Mouse (Mus musculus) intestine, postnatal 0 days (tissue): ENCODE measurements at regions not wholly inside any gene's neighbourhood (a gene's known extent, or its start where the extent isn't known, plus 50 kb on each side); places are given as distances from the start of the nearest gene placed in this dataset.

Source experiments
- ATAC-seq: fragments of 200-750 bp; cut with Nextera tagmentation; 2 replicates; pipeline ENCODE4 v1.8.0; 2017; ENCODE audit warnings: mild to moderate bottlenecking, moderate TSS enrichment, moderate library complexity
- H3K27ac ChIP-seq: fragments of 300-500 bp; sonication (generic); 2 replicates; pipeline ENCODE4 v1.5.1; 2014; ENCODE audit warnings: mild to moderate bottlenecking, low read depth, low read length, moderate library complexity
- H3K27me3 ChIP-seq: fragments of 300-500 bp; sonication (generic); replicated peaks from 2 replicates; pipeline ENCODE4 v1.6.1; 2014; ENCODE audit warnings: low read length, mixed read lengths; ENCODE audit not compliant: control insufficient read depth, insufficient read depth
- H3K36me3 ChIP-seq: fragments of 300-500 bp; sonication (generic); 2 replicates; pipeline ENCODE4 v1.6.1; 2014; ENCODE audit warnings: mild to moderate bottlenecking, moderate library complexity; ENCODE audit not compliant: control insufficient read depth, insufficient read depth
- H3K4me1 ChIP-seq: fragments of 300-500 bp; sonication (generic); replicated peaks from 2 replicates; pipeline ENCODE4 v1.6.1; 2014; ENCODE audit warnings: antibody characterized with exemption, low read length, mixed read lengths; ENCODE audit not compliant: control insufficient read depth, insufficient read depth
- H3K4me2 ChIP-seq: fragments of 300-500 bp; sonication (generic); replicated peaks from 2 replicates; pipeline ENCODE4 v1.6.1; 2014; ENCODE audit warnings: low read depth, mild to moderate bottlenecking, moderate library complexity
- H3K4me3 ChIP-seq: fragments of 300-500 bp; sonication (generic); 2 replicates; pipeline ENCODE4 v1.5.1; 2014; ENCODE audit warnings: low read depth, low read length
- H3K9ac ChIP-seq: fragments of 300-500 bp; sonication (generic); 2 replicates; pipeline ENCODE4 v1.6.1; 2014; ENCODE audit warnings: mild to moderate bottlenecking, low read depth, low read length
- H3K9me3 ChIP-seq: fragments of 300-500 bp; sonication (generic); 2 replicates; pipeline ENCODE4 v1.6.1; 2016; ENCODE audit warnings: mixed run types; ENCODE audit not compliant: control insufficient read depth
- CTCF ChIP-seq: sonication (generic); IDR thresholded peaks from 2 replicates; pipeline ENCODE4 v1.5.1; 2016; ENCODE audit warnings: low read depth, mild to moderate bottlenecking, control low read depth, antibody characterized with exemption, moderate library complexity
- WGBS: fragments of 180-500 bp; shearing (Covaris S2); extraction: QIAGEN DNeasy Blood & Tissue Kit; methylation state at CpG from one replicate; pipeline ENCODE4 v1.1.7; 2014; 5-methylcytosine and 5-hydroxymethylcytosine counted together

- no peak overlapping the region for H3K9ac ChIP-seq
- no peaks in the 10 kb centered on the region for H3K4me1 ChIP-seq
- no peak overlapping the region for H3K4me3 ChIP-seq
- no peak for TF ChIP-seq CTCF
- no peaks in the 10 kb centered on the region for H3K36me3 ChIP-seq
- ATAC-seq, result peak; percentile 69
- H3K27ac ChIP-seq, result peak overlapping the region; percentile 50; the same call in 1 of the 2 replicates
- H3K27me3 ChIP-seq, result no peaks in the 10 kb centered on the region
- no peaks in the 10 kb centered on the region for H3K9me3 ChIP-seq
- WGBS, result 24% methylated on average over 5 of the region's 5 CpGs
- peak overlapping the region; percentile 51 for H3K4me2 ChIP-seq
Measured at GRCm38 (mm10) chr10:19278189-19278842, 78.0 kb upstream of the Olig3 start.

GRCm38 (mm10) chr10:19277103-19277827, 79.1 kb upstream of the Olig3 start:
- no peak overlapping the region for H3K27ac ChIP-seq
- WGBS, result 73% methylated on average over 9 of the region's 9 CpGs
- H3K9me3 ChIP-seq, result no peaks in the 10 kb centered on the region
- H3K4me1 ChIP-seq, result no peaks in the 10 kb centered on the region
- no peaks in the 10 kb centered on the region for H3K27me3 ChIP-seq
- H3K4me2 ChIP-seq, result no peak overlapping the region
- no peak overlapping the region for H3K9ac ChIP-seq
- TF ChIP-seq CTCF, result no peak
- H3K36me3 ChIP-seq, result no peaks in the 10 kb centered on the region
- no peak for ATAC-seq
- H3K4me3 ChIP-seq, result no peak overlapping the region

- Histone ChIP-seq H3K27ac (no peak overlapping the region), H3K4me3 (no peak overlapping the region), H3K4me1 (no peaks in the 10 kb centered on the region), H3K4me2 (no peak overlapping the region), H3K9me3 (no peaks in the 10 kb centered on the region), H3K27me3 (no peaks in the 10 kb centered on the region), H3K9ac (no peak overlapping the region), H3K36me3 (no peaks in the 10 kb centered on the region)
- 90% methylated on average over 4 of the region's 4 CpGs for WGBS
- ATAC-seq, result no peak
- TF ChIP-seq CTCF, result no peak
Measured at GRCm38 (mm10) chr10:19274985-19275384, 81.3 kb upstream of the Olig3 start.

- 79% methylated on average over 1 of the region's 1 CpGs for WGBS
- no peak for TF ChIP-seq CTCF
Measured at GRCm38 (mm10) chr10:19269418-19269817, 86.9 kb upstream of the Olig3 start.

GRCm38 (mm10) chr10:19268051-19268450, 88.3 kb upstream of the Olig3 start:
- Histone ChIP-seq H3K36me3 (no peaks in the 10 kb centered on the region), H3K27ac (no peak overlapping the region), H3K4me1 (no peaks in the 10 kb centered on the region), H3K4me2 (no peak overlapping the region), H3K4me3 (no peak overlapping the region), H3K9ac (no peak overlapping the region), H3K27me3 (no peaks in the 10 kb centered on the region), H3K9me3 (no peaks in the 10 kb centered on the region)
- TF ChIP-seq CTCF, result no peak
- WGBS, result 64% methylated on average over 4 of the region's 4 CpGs
- ATAC-seq, result no peak

More at GRCm38 (mm10) chr10:19269418-19269817, 86.9 kb upstream of the Olig3 start:
- H3K27me3 ChIP-seq, result no peaks in the 10 kb centered on the region
- no peak overlapping the region for H3K4me3 ChIP-seq
- no peak overlapping the region for H3K9ac ChIP-seq
- H3K27ac ChIP-seq, result no peak overlapping the region
- H3K4me2 ChIP-seq, result no peak overlapping the region
- ATAC-seq, result no peak
- no peaks in the 10 kb centered on the region for H3K9me3 ChIP-seq
- H3K36me3 ChIP-seq, result no peaks in the 10 kb centered on the region
- no peaks in the 10 kb centered on the region for H3K4me1 ChIP-seq

GRCm38 (mm10) chr10:19240102-19240759, 116.1 kb upstream of the Olig3 start:
- peak; percentile 80 for TF ChIP-seq CTCF
- Histone ChIP-seq H3K36me3 (no peaks in the 10 kb centered on the region), H3K9me3 (no peaks in the 10 kb centered on the region), H3K4me3 (no peak overlapping the region), H3K27me3 (no peaks in the 10 kb centered on the region), H3K4me2 (peak overlapping the region; percentile 46), H3K9ac (no peak overlapping the region), H3K27ac (no peak overlapping the region), H3K4me1 (no peaks in the 10 kb centered on the region)
- WGBS, result 24% methylated on average over 8 of the region's 8 CpGs
- peak; percentile 43; the same call in 1 of the 2 replicates for ATAC-seq
